In the genomic region with DNA sequence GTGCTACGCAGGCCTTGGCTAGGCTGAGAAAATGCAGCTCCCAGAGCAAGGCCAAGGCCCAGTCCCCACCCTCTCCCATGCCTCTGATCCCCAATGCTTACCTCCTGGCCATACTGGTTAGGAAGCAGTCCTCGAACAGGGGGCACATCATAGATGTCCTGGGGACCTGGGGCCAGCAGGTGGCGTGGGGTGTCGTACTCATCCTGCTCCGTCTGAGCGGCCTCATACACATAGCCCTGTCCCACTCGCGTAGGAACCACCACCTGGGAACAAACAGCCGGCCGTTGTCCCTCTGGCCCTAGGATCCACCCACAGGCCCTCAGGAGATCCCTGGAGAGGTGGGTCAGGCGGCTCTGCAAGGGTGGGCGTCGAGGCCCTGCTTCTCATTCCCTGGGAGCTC, we compare ENCODE assay signal across 10 mouse cellular contexts. TPM values are rescaled to one million over a fixed set of nuclear protein-coding genes. Genes with fewer than 3 reads are reported as not detected.
DNase-seq lines count a peak whose midpoint lies in the region; ATAC-seq and TF ChIP-seq lines count a peak whose summit lies in the region.
"Had no signal": no experiment of that assay in that cellular context is flagged by ENCODE, and none has a peak within 500 bp of the region (broad histone marks: within the 10 kb centered on the region; RNA-seq: fewer than 3 reads in every experiment).

No protein-coding gene starts in this region.

- no peak overlapping the region for H3K9ac ChIP-seq in kidney, postnatal 0 days (ENCODE audit: low read depth, low read length)
- no peak overlapping the region for H3K9ac ChIP-seq in forebrain, embryonic 11.5 days (ENCODE audit: low read length)
- no peak overlapping the region; the same call in 1 of the 2 replicates for H3K9ac ChIP-seq in midbrain, embryonic 14.5 days (replicated peaks; ENCODE audit: low read length)
- H3K9ac ChIP-seq: lung, embryonic 15.5 days had no signal

- no peaks in the 10 kb centered on the region for H3K9me3 ChIP-seq in kidney, postnatal 0 days (replicated peaks; ENCODE audit: low read length)
- H3K9me3 ChIP-seq in forebrain, embryonic 11.5 days (ENCODE audit: control insufficient read depth, low read length) = no peaks in the 10 kb centered on the region
- H3K9me3 ChIP-seq in midbrain, embryonic 14.5 days (ENCODE audit: control insufficient read depth, low read length) = no peaks in the 10 kb centered on the region
- H3K9me3 ChIP-seq: lung, embryonic 15.5 days had no signal

- H3K27ac ChIP-seq in kidney, postnatal 0 days = no peak overlapping the region
- H3K27ac ChIP-seq in forebrain, embryonic 11.5 days (ENCODE audit: low read depth, low read length) = 0 out of 2 replicates have a peak overlapping the region, but pooled peaks have one; percentile 88
- H3K27ac ChIP-seq in midbrain, embryonic 14.5 days (replicated peaks; ENCODE audit: low read depth, low read length) = peak overlapping the region; percentile 97

- DNase-seq in adrenal gland, postnatal 14 days = peak; percentile 16
- no peak for DNase-seq in adrenal gland, adult 8-10 months
- DNase-seq in kidney, postnatal 0 days (ENCODE audit: low spot score) = no peak
- DNase-seq in kidney, adult 18-20 months = no peak
- DNase-seq in forebrain, embryonic 11.5 days (ENCODE audit: low spot score) = no peak
- DNase-seq in midbrain, embryonic 14.5 days = no peak
- DNase-seq in MN1 (ENCODE audit: low spot score) = no peak
- DNase-seq: kidney, adult 11 months had no signal

- peaks cover 61% of the 10 kb centered on the region for H3K36me3 ChIP-seq in kidney, postnatal 0 days (ENCODE audit: insufficient read depth, low read length)
- peaks cover 12% of the 10 kb centered on the region for H3K36me3 ChIP-seq in forebrain, embryonic 11.5 days (ENCODE audit: control insufficient read depth, insufficient read depth, low read length)
- peaks cover 67% of the 10 kb centered on the region for H3K36me3 ChIP-seq in midbrain, embryonic 14.5 days (ENCODE audit: control insufficient read depth, insufficient read depth, low read length)

- 84% methylated on average over 13 of the region's 13 CpGs for WGBS in kidney, postnatal 0 days
- 90% methylated on average over 13 of the region's 13 CpGs for WGBS in forebrain, embryonic 11.5 days
- WGBS in midbrain, embryonic 14.5 days = 79% methylated on average over 13 of the region's 13 CpGs

- H3K27me3 ChIP-seq in kidney, postnatal 0 days (ENCODE audit: insufficient read depth, low read length) = no peaks in the 10 kb centered on the region
- no peaks in the 10 kb centered on the region for H3K27me3 ChIP-seq in forebrain, embryonic 11.5 days (ENCODE audit: control insufficient read depth, insufficient read depth, low read length)
- no peaks in the 10 kb centered on the region for H3K27me3 ChIP-seq in midbrain, embryonic 14.5 days (ENCODE audit: control insufficient read depth, insufficient read depth, low read length)
- H3K27me3 ChIP-seq: lung, embryonic 15.5 days had no signal

- peak; percentile 32; the same call in 1 of the 2 replicates for TF ChIP-seq CTCF in kidney, postnatal 0 days (IDR thresholded peaks at IDR 0.05; ENCODE audit: low read depth)

- no peak for ATAC-seq in kidney, postnatal 0 days (replicated peaks; ENCODE audit: low FRiP score, low read depth)
- ATAC-seq in forebrain, embryonic 11.5 days (replicated peaks; ENCODE audit: low FRiP score) = no peak
- ATAC-seq in midbrain, embryonic 14.5 days (ENCODE audit: low FRiP score, low TSS enrichment) = no peak
- ATAC-seq in erythroid progenitor cell, adult 5-6 weeks (replicated peaks; ENCODE audit: low FRiP score, poor library complexity, severe bottlenecking) = no peak

- H3K4me3 ChIP-seq in kidney, postnatal 0 days (replicated peaks; ENCODE audit: low read depth, low read length) = no peak overlapping the region
- no peak overlapping the region for H3K4me3 ChIP-seq in forebrain, embryonic 11.5 days (ENCODE audit: low read depth, low read length)
- H3K4me3 ChIP-seq in midbrain, embryonic 14.5 days (replicated peaks; ENCODE audit: low read depth, low read length) = no peak overlapping the region
- H3K4me3 ChIP-seq: lung, embryonic 15.5 days had no signal

- peaks cover 10% of the 10 kb centered on the region; the same call in 1 of the 2 replicates for H3K4me1 ChIP-seq in kidney, postnatal 0 days (replicated peaks; ENCODE audit: insufficient read depth, low read length)
- peaks cover 17% of the 10 kb centered on the region for H3K4me1 ChIP-seq in forebrain, embryonic 11.5 days (replicated peaks; ENCODE audit: control insufficient read depth, insufficient read depth, low read length)
- peaks cover 30% of the 10 kb centered on the region for H3K4me1 ChIP-seq in midbrain, embryonic 14.5 days (ENCODE audit: control insufficient read depth, insufficient read depth, low read length)

- no peak overlapping the region for H3K4me2 ChIP-seq in kidney, postnatal 0 days (ENCODE audit: low read length)
- H3K4me2 ChIP-seq in forebrain, embryonic 11.5 days (ENCODE audit: low read depth, low read length, severe bottlenecking) = no peak overlapping the region
- H3K4me2 ChIP-seq in midbrain, embryonic 14.5 days (ENCODE audit: low read length) = no peak overlapping the region
- H3K4me2 ChIP-seq: lung, embryonic 15.5 days had no signal

RNA-seq across cellular contexts. Expression of a gene that starts 24.7 kb away (rescaled TPM):
- total RNA-seq in adrenal gland, postnatal 14 days (2021) = 0.41 TPM in 1 of 2 replicates, not detected in the other
- total RNA-seq in adrenal gland, adult 8-10 months (2022) = not detected
- polyA plus RNA-seq in kidney, postnatal 0 days (2015; fragmentation: Nextera tagmentation; extraction: Ambion mirVana) = not detected in 2 replicates
- not detected in 2 replicates for polyA plus RNA-seq in forebrain, embryonic 11.5 days (2014; fragmentation: Nextera tagmentation; extraction: Ambion mirVana)
- not detected in 2 replicates for polyA plus RNA-seq in midbrain, embryonic 14.5 days (2014; fragmentation: Nextera tagmentation; extraction: Ambion mirVana)
- total RNA-seq in erythroid progenitor cell, adult 5-6 weeks (2015; ENCODE audit: low replicate concordance) = not detected in 2 replicates
- not detected in 2 replicates for total RNA-seq in erythroid progenitor cell, adult 5-6 weeks (2017; ENCODE audit: low replicate concordance)

RNA-seq across cellular contexts. Expression of a gene that starts 28.1 kb away (rescaled TPM):
- total RNA-seq in adrenal gland, postnatal 14 days (2021) = 59.6 and 67.1 TPM in 2 replicates
- total RNA-seq in adrenal gland, adult 8-10 months (2022) = 100 to 1,000 TPM in 2 of 4 experiments, 10 to 100 TPM in 2; 86.1 to 150 (median 104) TPM
- polyA plus RNA-seq in kidney, postnatal 0 days (2015; fragmentation: Nextera tagmentation; extraction: Ambion mirVana) = 48.7 and 49.1 TPM in 2 replicates
- polyA plus RNA-seq in forebrain, embryonic 11.5 days (2014; fragmentation: Nextera tagmentation; extraction: Ambion mirVana) = 60.1 and 60.8 TPM in 2 replicates
- 43.7 and 52.7 TPM in 2 replicates for polyA plus RNA-seq in midbrain, embryonic 14.5 days (2014; fragmentation: Nextera tagmentation; extraction: Ambion mirVana)
- not detected in 2 replicates for total RNA-seq in erythroid progenitor cell, adult 5-6 weeks (2015; ENCODE audit: low replicate concordance)
- total RNA-seq in erythroid progenitor cell, adult 5-6 weeks (2017; ENCODE audit: low replicate concordance) = 0.64 TPM in 1 of 2 replicates, not detected in the other

Comparison
In these comparisons a context has a peak if more than half of its experiments do, and no peak if none do; other contexts are left out.
1. RNA of a gene that starts 28.1 kb away (total RNA-seq): 86.1 to 150 TPM in adrenal gland, adult 8-10 months and 59.6 to 67.1 TPM in adrenal gland, postnatal 14 days; 0.64 TPM in erythroid progenitor cell, adult 5-6 weeks; every median in the first group is over 10 times any median in the second.